Mouse (Mus musculus) embryo, embryonic 10 days (tissue): ENCODE results near the gene Vsig4.
"Not testable (repeated sequence)": the region's sequence is repeated elsewhere in the genome, so short reads cannot be mapped to it uniquely, and the experiment has no call there.

Source experiments
- DNase-seq: peaks from one replicate; pipeline ENCODE4 v3.0.0-alpha.2; 2015; ENCODE audit warnings: low spot score

Gene Vsig4

GRCm38 (mm10) chrX:96293338-96293737 lies at the start of gene Vsig4:
Gene Vsig4 (minus strand): TSS chrX:96293438.
- no peak for DNase-seq

DNA sequence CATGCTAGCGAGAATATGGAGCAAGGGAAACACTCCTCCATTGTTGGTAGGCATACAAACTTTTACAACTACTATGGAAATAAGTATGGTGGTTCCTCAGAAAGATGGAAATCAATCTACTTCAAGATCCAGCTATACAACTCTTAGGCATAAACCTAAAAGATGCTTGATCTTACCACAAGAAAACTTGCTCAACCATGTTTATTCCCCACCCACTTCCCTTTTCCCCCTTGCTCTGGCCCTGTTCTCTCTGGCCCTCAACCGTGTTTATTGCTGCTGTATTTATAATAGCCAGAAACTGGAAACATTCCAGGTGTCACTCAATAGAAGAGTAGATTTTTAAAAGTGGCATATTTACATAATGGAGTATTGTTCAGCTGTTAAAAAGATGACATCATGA lies 45.9 kb upstream of the Vsig4 start:
- DNase-seq: no peak

DNA sequence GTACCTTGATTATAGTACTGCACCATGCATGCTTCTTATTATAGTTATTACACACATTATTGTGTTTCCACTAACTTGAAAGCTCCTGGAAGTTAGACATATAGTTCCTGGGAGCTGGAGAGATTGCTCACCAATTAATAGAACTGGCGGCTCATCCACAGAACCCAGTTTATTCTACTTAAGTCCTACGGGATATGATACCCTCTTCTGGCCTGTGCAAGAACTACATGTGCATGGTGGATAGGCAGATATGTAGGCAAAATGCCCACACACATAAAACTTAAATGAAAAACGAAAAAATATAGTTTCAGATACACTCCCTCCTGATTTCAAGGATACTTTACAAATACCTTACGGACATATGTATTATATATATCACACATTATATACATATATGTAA lies 36.5 kb upstream of the Vsig4 start:
- peak; percentile 14 for DNase-seq

GRCm38 (mm10) chrX:96256509-96256908 lies 36.7 kb downstream of the Vsig4 start:
- DNase-seq: no peak

GRCm38 (mm10) chrX:96239644-96240043 lies 53.6 kb downstream of the Vsig4 start:
- DNase-seq: no peak

GRCm38 (mm10) chrX:96239037-96239436 lies 54.2 kb downstream of the Vsig4 start:
- DNase-seq: no peak

- no peak for DNase-seq
These were observed 57.5 kb downstream of the Vsig4 start for GRCm38 (mm10) chrX:96235775-96236174.

DNA sequence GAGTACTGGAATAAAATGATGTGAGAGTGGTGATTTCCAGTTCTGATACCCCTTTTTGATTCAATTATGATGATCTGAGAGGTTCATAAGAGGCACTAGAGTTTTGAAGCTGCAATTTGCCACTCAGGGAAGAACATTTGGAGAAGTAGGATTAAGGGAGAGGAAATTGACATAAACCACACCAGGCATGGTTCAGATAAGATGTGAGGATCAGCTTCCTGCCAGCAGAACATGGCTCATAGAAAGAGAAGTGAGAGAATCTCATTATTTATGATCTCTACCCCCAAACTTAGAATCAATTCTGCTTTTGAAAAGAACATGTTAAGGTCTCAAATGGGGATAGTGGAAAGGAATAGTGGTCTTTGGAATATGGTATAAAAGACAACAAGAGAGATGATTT lies 66.2 kb downstream of the Vsig4 start:
- no peak for DNase-seq

- DNase-seq: no peak
These were observed 67.8 kb downstream of the Vsig4 start for GRCm38 (mm10) chrX:96225474-96225873.

- no peak for DNase-seq
These were observed 69.0 kb downstream of the Vsig4 start for GRCm38 (mm10) chrX:96224210-96224609.

DNA sequence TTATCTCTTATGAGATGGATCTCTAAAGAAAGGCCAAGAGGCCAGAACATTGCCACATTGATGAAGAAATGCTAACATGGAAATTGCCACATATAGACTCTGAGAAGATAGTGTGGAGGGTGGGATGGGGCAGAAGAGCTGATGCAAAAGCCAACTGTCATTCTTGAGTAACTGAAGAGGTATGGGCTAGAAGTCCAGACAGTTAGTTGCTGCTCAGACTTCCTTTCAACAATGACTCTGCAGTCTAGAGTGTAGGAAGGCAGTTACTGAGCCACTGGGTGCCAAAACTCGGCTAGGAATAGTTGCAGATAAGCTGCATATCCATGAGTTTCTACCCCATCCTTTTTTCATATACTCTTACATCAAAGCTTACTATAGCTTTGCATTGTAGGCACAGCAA lies 75.2 kb downstream of the Vsig4 start:
- no peak for DNase-seq

DNA sequence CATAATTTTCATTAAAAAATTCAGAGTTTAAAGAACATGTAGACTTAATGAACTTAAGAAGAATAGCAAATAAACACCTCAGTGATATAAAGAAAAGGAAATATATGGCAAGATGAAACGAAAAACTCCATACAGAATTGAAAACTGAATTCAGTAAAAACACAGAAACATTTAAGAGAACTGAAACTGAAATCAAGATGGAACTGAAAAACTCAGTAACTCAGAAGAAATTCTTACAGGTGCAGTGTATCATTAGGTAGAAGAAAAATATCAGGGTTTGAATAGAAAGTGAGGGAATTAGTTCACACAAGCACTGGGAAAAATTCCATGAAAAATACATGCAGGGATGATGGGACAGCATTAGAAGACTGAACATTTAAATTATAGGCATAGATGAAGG lies 86.4 kb downstream of the Vsig4 start:
- no peak for DNase-seq

- DNase-seq: not testable (repeated sequence)
These were observed 88.1 kb downstream of the Vsig4 start for GRCm38 (mm10) chrX:96205143-96205542.
